Mouse (Mus musculus) forebrain, postnatal 0 days (tissue): ENCODE data around the gene Ggcx. TPM values are rescaled to one million over a fixed set of nuclear protein-coding genes. Genes with fewer than 3 reads are reported as not detected.
"Not testable (repeated sequence)": the region's sequence is repeated elsewhere in the genome, so short reads cannot be mapped to it uniquely, and the experiment has no call there.

Source experiments
- ATAC-seq: fragments of 200-750 bp; cut with Nextera tagmentation; 2 replicates; pipeline ENCODE4 v1.8.0; 2017; ENCODE audit warnings: mild to moderate bottlenecking, moderate library complexity
- DNase-seq: peaks from one replicate; pipeline ENCODE4 v3.0.0-alpha.2; 2015
- H3K27ac ChIP-seq: fragments of 300-500 bp; sonication (generic); 2 replicates; pipeline ENCODE4 v1.5.1; 2014; ENCODE audit warnings: low read depth, mild to moderate bottlenecking, antibody characterized with exemption, low read length, moderate library complexity, mixed read lengths
- H3K27me3 ChIP-seq: fragments of 300-500 bp; sonication (generic); 2 replicates; pipeline ENCODE4 v1.6.1; 2014; ENCODE audit warnings: mild to moderate bottlenecking, low read length, mixed read lengths; ENCODE audit not compliant: insufficient read depth
- H3K36me3 ChIP-seq: fragments of 300-500 bp; sonication (generic); 2 replicates; pipeline ENCODE4 v1.6.1; 2014; ENCODE audit warnings: mild to moderate bottlenecking, moderate library complexity; ENCODE audit not compliant: insufficient read depth
- H3K4me1 ChIP-seq: fragments of 300-500 bp; sonication (generic); 2 replicates; pipeline ENCODE4 v1.6.1; 2014; ENCODE audit warnings: antibody characterized with exemption; ENCODE audit not compliant: insufficient read depth
- H3K4me2 ChIP-seq: fragments of 300-500 bp; sonication (generic); 2 replicates; pipeline ENCODE4 v1.6.1; 2014; ENCODE audit warnings: low read depth, mild to moderate bottlenecking, moderate library complexity
- H3K4me3 ChIP-seq: fragments of 300-500 bp; sonication (generic); 2 replicates; pipeline ENCODE4 v1.5.1; 2014; ENCODE audit warnings: low read depth, low read length, mixed read lengths
- H3K9ac ChIP-seq: fragments of 300-500 bp; sonication (generic); 2 replicates; pipeline ENCODE4 v1.6.1; 2014; ENCODE audit warnings: mild to moderate bottlenecking
- H3K9me3 ChIP-seq: fragments of 300-500 bp; sonication (generic); 2 replicates; pipeline ENCODE4 v1.6.1; 2016; ENCODE audit warnings: low read length
- CTCF ChIP-seq: sonication (generic); IDR thresholded peaks from 2 replicates; pipeline ENCODE4 v1.5.1; 2016; ENCODE audit warnings: antibody characterized with exemption, control low read depth, low read depth
- WGBS: fragments of 180-500 bp; shearing (Covaris S2); extraction: QIAGEN DNeasy Blood & Tissue Kit; methylation state at CpG from one replicate; pipeline ENCODE4 v1.1.7; 2014; 5-methylcytosine and 5-hydroxymethylcytosine counted together
- polyA plus RNA-seq: library from polyadenylated mRNA; unstranded; fragments of >200 nt; fragmentation: Nextera tagmentation; extraction: Ambion mirVana; gene quantifications from 2 replicates; pipeline ENCODE4 v1.2.1, GENCODE M21; 2015
- total RNA-seq: library from RNA; depleted of rRNA; stranded (reverse); fragments of >200 nt; gene quantifications from 2 replicates; pipeline ENCODE4 v1.2.3, GENCODE M21; 2014

Ggcx gene
- total and polyA plus RNA-seq, 2 experiments from 2014 or later: 9.9 to 25.3 TPM

DNA sequence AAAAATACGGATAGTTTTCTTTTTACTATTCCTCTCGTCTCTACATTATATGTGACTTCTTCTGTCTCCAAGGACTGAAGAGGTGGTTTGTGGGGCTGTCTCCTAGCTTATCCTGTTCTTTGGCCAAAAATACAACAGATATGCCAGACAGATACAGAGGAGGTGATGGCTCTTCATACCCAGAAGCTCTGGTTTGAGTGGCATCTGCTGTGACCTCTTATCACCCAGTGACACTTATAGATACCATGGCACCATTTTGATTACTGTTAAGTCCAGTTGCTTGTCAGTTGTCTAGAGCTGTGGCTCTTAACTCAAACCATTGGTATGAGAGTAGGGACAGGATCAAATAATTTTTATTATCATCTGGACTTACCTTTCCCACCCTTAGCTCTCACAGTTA lies 33.4 kb downstream of the Ggcx start:
- WGBS: 81% methylated on average over 2 of the region's 2 CpGs
- DNase-seq (no peak), ATAC-seq (no peak)
- no peak for TF ChIP-seq CTCF
- Histone ChIP-seq H3K27ac (no peak overlapping the region), H3K4me2 (no peak overlapping the region), H3K4me3 (no peak overlapping the region), H3K36me3 (no peaks in the 10 kb centered on the region), H3K27me3 (no peaks in the 10 kb centered on the region), H3K9ac (no peak overlapping the region), H3K9me3 (no peaks in the 10 kb centered on the region), H3K4me1 (no peaks in the 10 kb centered on the region)

DNA sequence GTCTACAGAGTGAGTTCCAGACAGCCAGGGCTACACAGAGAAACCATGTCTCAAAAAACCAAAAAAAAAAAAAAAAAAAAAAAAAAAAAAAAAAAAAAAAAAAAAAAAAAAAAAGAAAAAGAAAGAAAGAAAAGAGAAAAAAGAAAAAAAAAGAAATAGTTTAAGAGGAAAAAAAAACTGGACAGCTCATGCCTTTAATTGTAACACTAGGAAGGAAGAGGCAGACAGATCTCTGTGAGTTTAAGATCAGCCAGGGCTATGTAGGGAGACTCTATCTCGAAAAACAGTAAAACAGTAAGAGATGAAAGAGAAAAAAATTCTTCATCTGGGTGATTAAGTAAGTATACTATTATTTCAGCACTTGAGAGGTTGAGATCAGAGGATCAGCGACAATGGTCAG lies 37.7 kb downstream of the Ggcx start:
- not testable (repeated sequence) for H3K27me3 ChIP-seq, H3K36me3 ChIP-seq, DNase-seq, H3K9me3 ChIP-seq, H3K27ac ChIP-seq, H3K4me2 ChIP-seq, H3K4me1 ChIP-seq, ATAC-seq, H3K4me3 ChIP-seq, H3K9ac ChIP-seq
- WGBS: 72% methylated on average over 2 of the region's 2 CpGs

DNA sequence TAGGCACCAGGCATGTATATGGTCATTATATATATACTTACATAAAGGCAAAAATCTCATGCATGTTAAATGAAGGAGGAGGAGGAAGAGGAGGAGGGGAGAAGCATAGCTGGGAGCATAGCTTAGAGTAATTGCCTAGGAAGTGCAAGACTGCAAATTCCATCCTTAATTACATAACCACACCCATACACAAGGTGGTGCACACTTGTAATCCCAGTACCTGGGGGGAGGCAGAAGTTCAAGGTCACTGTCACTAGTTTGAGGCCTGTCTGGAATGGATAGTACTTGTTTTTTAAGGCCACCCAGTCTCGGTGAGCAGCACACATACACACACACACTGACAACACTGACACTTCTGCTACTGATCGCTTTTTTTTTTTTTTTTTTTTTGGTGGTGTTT lies 38.2 kb downstream of the Ggcx start:
- no peaks in the 10 kb centered on the region for H3K9me3 ChIP-seq
- H3K4me2 ChIP-seq: no peak overlapping the region
- no peak for DNase-seq
- H3K27ac ChIP-seq: no peak overlapping the region
- H3K27me3 ChIP-seq: no peaks in the 10 kb centered on the region
- H3K36me3 ChIP-seq: no peaks in the 10 kb centered on the region
- no peaks in the 10 kb centered on the region for H3K4me1 ChIP-seq
- H3K4me3 ChIP-seq: no peak overlapping the region
- WGBS: 92% methylated on average over 2 of the region's 2 CpGs
- ATAC-seq: no peak
- no peak overlapping the region for H3K9ac ChIP-seq
- no peak for TF ChIP-seq CTCF

DNA sequence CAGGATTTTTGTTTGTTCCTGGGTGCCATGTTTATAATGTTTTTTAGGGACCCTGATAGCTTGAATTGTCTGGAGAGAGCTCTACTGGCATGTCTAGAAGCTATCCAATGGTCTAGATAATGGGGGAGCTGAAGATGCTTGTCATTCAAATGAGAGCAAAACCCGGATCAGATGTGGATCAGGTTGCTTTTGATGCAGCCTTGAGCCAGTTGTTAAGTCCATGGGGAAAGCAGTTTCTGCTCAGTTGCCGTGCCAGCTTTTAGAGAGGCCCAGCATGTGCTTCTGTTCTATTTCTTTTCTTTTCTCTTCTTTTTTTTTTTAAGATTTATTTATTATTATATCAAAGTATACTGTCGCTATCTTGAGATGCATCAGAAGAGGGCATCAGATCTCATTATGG lies 39.5 kb downstream of the Ggcx start:
- no peak overlapping the region for H3K27ac ChIP-seq
- no peak for TF ChIP-seq CTCF
- no peak overlapping the region for H3K4me3 ChIP-seq
- H3K36me3 ChIP-seq: no peaks in the 10 kb centered on the region
- H3K4me1 ChIP-seq: no peaks in the 10 kb centered on the region
- no peak overlapping the region for H3K9ac ChIP-seq
- WGBS: 68% methylated on average over 3 of the region's 3 CpGs
- DNase-seq: no peak
- H3K9me3 ChIP-seq: no peaks in the 10 kb centered on the region
- H3K27me3 ChIP-seq: no peaks in the 10 kb centered on the region
- no peak overlapping the region for H3K4me2 ChIP-seq
- ATAC-seq: no peak

DNA sequence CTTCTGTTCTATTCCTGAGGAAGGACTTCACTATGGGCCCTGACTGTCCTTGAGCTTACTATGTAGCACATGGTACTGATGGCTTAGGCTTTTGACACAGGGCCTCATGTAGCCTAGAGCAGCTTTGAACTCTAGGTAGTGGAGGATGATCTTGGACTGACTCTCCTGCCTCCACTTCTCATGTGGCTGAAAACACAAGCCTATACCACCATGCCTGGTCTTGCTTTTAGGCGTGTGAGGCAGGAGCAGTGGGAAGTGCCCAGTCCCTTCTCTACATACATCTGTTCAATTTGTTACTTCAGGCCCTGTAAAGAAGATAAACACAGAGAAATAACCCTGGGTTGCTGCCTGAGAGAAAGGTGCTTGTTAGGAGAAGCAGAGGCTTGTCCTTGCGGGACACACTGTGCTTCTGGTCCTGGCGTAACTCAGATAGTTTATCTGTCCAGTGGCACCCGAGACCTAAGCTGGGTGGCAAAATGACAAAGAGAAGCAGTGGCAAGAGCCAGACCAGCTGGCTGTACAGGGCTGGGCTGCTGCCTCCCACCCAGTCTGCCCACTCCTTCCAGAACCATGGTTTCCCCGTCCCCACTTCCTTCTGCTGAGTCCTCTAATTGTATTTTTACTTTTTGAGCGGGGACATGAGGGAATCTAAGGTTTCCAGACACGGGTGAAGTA lies 40.1 kb downstream of the Ggcx start:
- Histone ChIP-seq H3K36me3 (no peaks in the 10 kb centered on the region), H3K9me3 (no peaks in the 10 kb centered on the region), H3K27me3 (no peaks in the 10 kb centered on the region), H3K9ac (no peak overlapping the region), H3K4me3 (no peak overlapping the region), H3K4me1 (no peaks in the 10 kb centered on the region), H3K27ac (no peak overlapping the region), H3K4me2 (no peak overlapping the region)
- WGBS: 68% methylated on average over 7 of the region's 7 CpGs
- no peak for TF ChIP-seq CTCF
- peak; percentile 36; the same call in 1 of the 2 replicates for ATAC-seq
- DNase-seq: no peak

DNA sequence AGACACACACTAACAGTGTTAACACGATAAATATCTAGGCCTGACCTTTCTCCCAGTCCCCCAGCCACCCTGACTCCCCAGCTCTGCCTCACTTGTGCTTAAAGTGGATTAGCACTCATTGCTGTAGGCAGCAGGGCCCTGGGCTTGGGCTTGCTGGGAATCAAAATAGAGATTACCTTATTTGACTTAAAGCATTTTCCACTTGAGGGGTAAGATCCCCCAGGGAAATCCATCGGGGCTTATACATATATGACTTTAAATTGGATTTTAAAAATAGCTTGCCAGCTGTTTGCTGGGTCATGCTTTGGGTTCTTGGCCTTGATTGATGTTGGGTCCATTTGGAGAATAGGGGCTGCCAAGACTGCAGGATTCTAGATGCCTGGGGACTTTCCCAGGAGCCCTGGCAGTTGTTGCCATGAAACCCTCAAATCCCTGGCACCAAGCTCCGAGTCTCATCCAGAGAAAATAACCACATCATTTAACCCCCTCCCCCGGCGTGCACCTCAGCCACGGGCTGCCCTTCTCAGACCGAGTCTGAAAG lies 40.8 kb downstream of the Ggcx start:
- Histone ChIP-seq H3K4me3 (no peak overlapping the region), H3K9ac (no peak overlapping the region), H3K27me3 (no peaks in the 10 kb centered on the region), H3K4me2 (no peak overlapping the region), H3K9me3 (no peaks in the 10 kb centered on the region), H3K36me3 (no peaks in the 10 kb centered on the region), H3K27ac (no peak overlapping the region), H3K4me1 (no peaks in the 10 kb centered on the region)
- 42% methylated on average over 7 of the region's 7 CpGs for WGBS
- DNase-seq: peak; percentile 48
- peak; percentile 74 for ATAC-seq
- TF ChIP-seq CTCF: no peak

DNA sequence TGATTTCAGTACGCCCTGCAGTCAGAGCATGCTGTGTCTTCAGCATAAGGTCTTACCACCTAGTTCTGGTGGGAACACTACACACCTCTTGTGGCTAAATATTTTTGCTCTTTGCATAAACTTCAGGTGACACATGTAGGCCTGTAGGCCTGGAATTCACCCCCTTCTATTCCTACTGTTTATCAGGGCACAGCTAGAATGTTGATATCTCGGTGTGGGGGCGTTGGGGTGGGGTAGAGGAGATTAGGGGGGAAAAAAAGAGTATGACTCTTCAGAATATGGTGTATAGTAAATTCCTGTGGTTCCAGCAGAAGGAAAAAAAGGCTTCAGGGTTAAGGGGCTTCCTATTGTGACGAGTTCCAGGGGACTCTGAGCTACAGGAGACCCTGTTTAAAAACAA lies 42.5 kb downstream of the Ggcx start:
- no peaks in the 10 kb centered on the region for H3K4me1 ChIP-seq
- H3K9me3 ChIP-seq: no peaks in the 10 kb centered on the region
- ATAC-seq (no peak), DNase-seq (no peak)
- H3K27me3 ChIP-seq: no peaks in the 10 kb centered on the region
- H3K9ac ChIP-seq: no peak overlapping the region
- no peak overlapping the region for H3K4me2 ChIP-seq
- H3K4me3 ChIP-seq: no peak overlapping the region
- H3K36me3 ChIP-seq: no peaks in the 10 kb centered on the region
- no peak for TF ChIP-seq CTCF
- no peak overlapping the region for H3K27ac ChIP-seq
- WGBS: 86% methylated on average over 4 of the region's 4 CpGs
